In genomic region chr17:62415152-62415551, GRCm38 (mm10) we compare ENCODE assay signal across 8 mouse cellular contexts.
A peak's percentile ranks its signal among the peaks of the same experiment; 100 is the strongest.
DNase-seq lines count a peak whose midpoint lies in the region.

No protein-coding gene starts in this region.

- DNase-seq in adrenal gland, postnatal 10 days: peak; percentile 17
- no peak for DNase-seq in adrenal gland, adult (ENCODE audit: inconsistent age in 2 of 2, low spot score in 1 of 2)
- DNase-seq in urinary bladder, adult 18-20 months (ENCODE audit: low spot score in 2 of 2): peak; percentile 16 to 61
- DNase-seq in urinary bladder, postnatal 25 days (ENCODE audit: low spot score): no peak
- DNase-seq in layer of hippocampus, adult 9-11 months: peak; percentile 49
- no peak for DNase-seq in c-Kit-positive CD71-positive TER-119-positive erythroid progenitor cells, embryonic 14.5 days (ENCODE audit: low spot score)
- no peak for DNase-seq in thymus, postnatal 36 days
- no peak for DNase-seq in embryo, embryonic 11 days

Comparison
In these comparisons a context has a peak if more than half of its experiments do, and no peak if none do; other contexts are left out.
1. DNase-seq: peak in adrenal gland, postnatal 10 days (single experiment), urinary bladder, adult 18-20 months (2 of 2) and layer of hippocampus, adult 9-11 months (single experiment); none in adrenal gland, adult (0 of 2), urinary bladder, postnatal 25 days (single experiment), c-Kit-positive CD71-positive TER-119-positive erythroid progenitor cells, embryonic 14.5 days (single experiment), thymus, postnatal 36 days (0 of 2) and embryo, embryonic 11 days (single experiment).